Mouse (Mus musculus) right cerebral cortex, postnatal 4 days (tissue): ENCODE data around the gene Bicdl1.
"Not testable (repeated sequence)": the region's sequence is repeated elsewhere in the genome, so short reads cannot be mapped to it uniquely, and the experiment has no call there.

Experiments used
- DNase-seq: peaks from one replicate; pipeline ENCODE4 v3.0.0-alpha.2; 2022

The Bicdl1 gene

GRCm38 (mm10) chr5:115731001-115731731 lies at the start of gene Bicdl1:
Bicdl1 (minus strand) TSS chr5:115731621.
- DNase-seq, result peak; percentile 71

- DNase-seq, result peak; percentile 5
Measured at GRCm38 (mm10) chr5:115776911-115777310, 45.5 kb upstream of the Bicdl1 start.

- no peak for DNase-seq
Measured at GRCm38 (mm10) chr5:115775350-115775749, 43.9 kb upstream of the Bicdl1 start.

GRCm38 (mm10) chr5:115770048-115770447 lies 38.6 kb upstream of the Bicdl1 start:
- DNase-seq, result no peak

- DNase-seq, result no peak
Measured at GRCm38 (mm10) chr5:115769116-115769515, 37.7 kb upstream of the Bicdl1 start.

GRCm38 (mm10) chr5:115766821-115767220 lies 35.4 kb upstream of the Bicdl1 start:
- DNase-seq, result no peak

GRCm38 (mm10) chr5:115763981-115764380 lies 32.6 kb upstream of the Bicdl1 start:
- no peak for DNase-seq

GRCm38 (mm10) chr5:115760903-115761302 lies 29.5 kb upstream of the Bicdl1 start:
- no peak for DNase-seq

GRCm38 (mm10) chr5:115758431-115759180 lies 27.2 kb upstream of the Bicdl1 start:
- no peak for DNase-seq

GRCm38 (mm10) chr5:115757516-115757915 lies 26.1 kb upstream of the Bicdl1 start:
- no peak for DNase-seq

- no peak for DNase-seq
Measured at GRCm38 (mm10) chr5:115755501-115755900, 24.1 kb upstream of the Bicdl1 start.

GRCm38 (mm10) chr5:115754831-115755230 lies 23.4 kb upstream of the Bicdl1 start:
- DNase-seq, result no peak

GRCm38 (mm10) chr5:115752883-115753282 lies 21.5 kb upstream of the Bicdl1 start:
- no peak for DNase-seq

- not testable (repeated sequence) for DNase-seq
Measured at GRCm38 (mm10) chr5:115751916-115752315, 20.5 kb upstream of the Bicdl1 start.

- no peak for DNase-seq
Measured at GRCm38 (mm10) chr5:115748316-115748715, 16.9 kb upstream of the Bicdl1 start.

- no peak for DNase-seq
Measured at GRCm38 (mm10) chr5:115745319-115745718, 13.9 kb upstream of the Bicdl1 start.

GRCm38 (mm10) chr5:115738032-115738431 lies 6.6 kb upstream of the Bicdl1 start:
- DNase-seq, result no peak

GRCm38 (mm10) chr5:115734570-115734969 lies 3.1 kb upstream of the Bicdl1 start:
- no peak for DNase-seq

- DNase-seq, result peak; percentile 76
Measured at GRCm38 (mm10) chr5:115732849-115733216, 1.4 kb upstream of the Bicdl1 start.

GRCm38 (mm10) chr5:115732176-115732848 lies 891 bp upstream of the Bicdl1 start:
- peak; percentile 93 for DNase-seq

- DNase-seq, result no peak
Measured at GRCm38 (mm10) chr5:115731732-115732175, 333 bp upstream of the Bicdl1 start.

GRCm38 (mm10) chr5:115730314-115730713 lies 1.1 kb downstream of the Bicdl1 start:
- no peak for DNase-seq

- no peak for DNase-seq
Measured at GRCm38 (mm10) chr5:115726581-115726980, 4.8 kb downstream of the Bicdl1 start.

GRCm38 (mm10) chr5:115726019-115726418 lies 5.4 kb downstream of the Bicdl1 start:
- no peak for DNase-seq
